Mouse (Mus musculus) small intestine, adult 2 months (tissue): ENCODE measurements around the gene Cyb5r1.

Source experiments
- CTCF ChIP-seq: fragments of 200-500 bp; IDR thresholded peaks from 2 replicates; pipeline ENCODE4 v1.5.1; 2012; ENCODE audit warnings: low read depth, mild to moderate bottlenecking, control low read depth, inconsistent platforms, low read length, moderate library complexity, mixed read lengths; ENCODE audit not compliant: insufficient replicate concordance, insufficient read length; ENCODE audit errors: extremely low read depth
- POLR2A ChIP-seq: fragments of 200-500 bp; IDR thresholded peaks from 2 replicates; pipeline ENCODE4 v1.6.1; 2012; ENCODE audit warnings: low read depth, mild to moderate bottlenecking, control low read depth, inconsistent platforms, low read length, moderate library complexity

DNA sequence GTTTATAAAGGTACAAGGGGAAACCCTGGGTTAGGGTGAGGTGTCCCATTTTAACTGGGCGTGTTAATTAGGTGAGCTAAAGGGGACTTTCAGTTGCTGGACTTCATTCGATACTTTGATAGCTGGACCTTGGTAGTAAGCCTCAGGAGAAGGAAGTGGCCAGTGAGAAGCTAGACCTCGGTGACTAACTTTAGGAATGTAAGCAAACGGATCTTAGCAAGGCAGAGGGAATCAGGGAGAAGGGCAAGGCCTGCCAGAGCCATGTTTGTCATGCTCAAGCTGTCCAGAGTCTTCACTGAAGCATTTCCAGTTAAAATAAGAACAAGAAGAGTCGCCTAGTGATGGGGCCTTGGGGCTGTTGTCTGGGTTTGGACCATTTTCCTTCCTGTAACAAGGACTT, 39.9 kb upstream of the Cyb5r1 start:
- no peak for TF ChIP-seq CTCF
- TF ChIP-seq POLR2A = no peak
